Mouse (Mus musculus) layer of hippocampus, postnatal 14 days (tissue): ENCODE measurements around the gene Lamp1. TPM values are rescaled to one million over a fixed set of nuclear protein-coding genes. Genes with fewer than 3 reads are reported as not detected.

Source experiments
- DNase-seq, 2 experiments: peaks; one replicate each; pipeline ENCODE4 v3.0.0; 2021 to 2022; ENCODE audit warnings: low spot score in 2 of 2, mixed read lengths in 1 of 2
- total RNA-seq, 2 experiments: library from RNA; stranded (reverse); gene quantifications; 2 replicates each; pipeline ENCODE4 v1.2.3; 2021

Gene Lamp1
- total RNA-seq, 2 experiments from 2014 or later: 318 to 321 TPM

DNA sequence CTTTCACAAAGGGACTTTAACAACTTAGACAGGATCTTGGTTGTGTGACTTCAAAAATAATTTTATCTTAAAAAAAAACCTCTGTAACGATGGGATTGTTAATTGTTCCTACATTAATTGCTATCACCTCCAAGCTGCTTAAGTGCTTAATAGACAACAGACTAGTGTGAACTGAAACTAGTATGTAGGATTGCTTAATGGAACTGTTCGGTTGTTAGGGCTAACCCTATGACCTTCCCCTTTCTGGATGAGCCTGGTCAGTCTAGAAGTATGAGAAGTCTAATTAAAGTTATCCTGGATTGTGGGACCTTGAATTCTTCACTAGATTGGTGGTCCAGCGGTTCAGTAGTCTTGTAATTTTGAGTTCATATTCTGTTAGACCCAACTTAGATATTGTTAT, 1.7 kb downstream of the Lamp1 start:
- no peak for DNase-seq

DNA sequence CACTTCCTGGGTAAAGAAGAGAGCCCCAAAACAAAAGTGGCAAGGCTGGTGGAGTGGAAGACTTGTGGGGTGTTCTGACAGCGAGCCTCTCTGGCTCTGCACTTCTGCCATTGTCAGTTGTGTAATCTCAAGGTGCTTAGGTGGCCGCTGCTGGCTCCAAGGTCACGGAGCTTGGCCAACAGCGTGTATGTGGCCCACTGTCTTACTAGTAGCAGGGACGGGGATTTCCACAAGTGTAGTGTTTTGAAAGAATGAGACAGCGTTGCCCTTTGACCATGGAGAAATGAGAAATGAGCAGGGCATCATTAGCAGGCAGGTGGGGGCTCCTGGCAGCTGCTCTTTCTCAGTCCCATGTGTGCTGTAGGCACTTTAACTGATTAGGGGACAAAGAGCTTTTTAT, 3.1 kb downstream of the Lamp1 start:
- no peak for DNase-seq

DNA sequence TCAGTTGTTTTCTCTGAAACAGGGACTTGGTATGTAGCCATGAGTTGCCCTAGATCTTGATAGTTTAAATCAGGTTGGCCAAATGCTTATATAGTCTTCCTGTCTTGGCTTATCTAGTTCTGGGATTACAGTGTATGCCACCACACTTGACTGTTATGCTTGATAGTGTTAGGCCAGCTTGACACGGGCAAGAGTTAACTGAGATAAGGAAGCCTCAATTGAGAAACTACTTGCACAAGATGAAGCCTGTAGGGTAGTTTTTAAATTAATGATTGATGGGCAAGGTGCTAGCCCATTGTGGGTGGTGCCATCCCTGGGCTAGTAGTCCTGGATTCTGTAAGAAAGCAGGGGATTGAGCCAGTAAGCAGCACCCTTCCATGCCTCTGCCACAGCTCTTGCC, 4.6 kb downstream of the Lamp1 start:
- DNase-seq: no peak

DNA sequence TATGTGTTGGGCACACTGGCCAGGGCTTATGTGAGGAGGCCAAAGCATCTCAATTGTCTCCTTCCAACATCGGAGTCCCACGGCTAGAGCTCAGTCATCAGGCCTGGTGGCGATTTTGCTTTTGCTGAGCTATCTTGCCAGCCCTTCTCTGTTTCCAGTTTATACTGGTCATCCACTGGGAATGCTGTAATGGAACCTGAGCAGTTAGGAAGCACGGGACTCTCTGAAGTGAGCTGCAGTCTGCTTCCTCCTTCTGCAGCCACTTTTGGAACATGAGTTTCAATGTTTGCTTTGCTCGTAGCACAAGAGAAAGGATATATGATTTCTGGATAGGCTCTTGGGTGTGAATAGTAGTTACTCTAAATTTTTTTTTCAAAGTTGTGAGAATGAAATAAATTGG, 5.4 kb downstream of the Lamp1 start:
- no peak for DNase-seq

DNA sequence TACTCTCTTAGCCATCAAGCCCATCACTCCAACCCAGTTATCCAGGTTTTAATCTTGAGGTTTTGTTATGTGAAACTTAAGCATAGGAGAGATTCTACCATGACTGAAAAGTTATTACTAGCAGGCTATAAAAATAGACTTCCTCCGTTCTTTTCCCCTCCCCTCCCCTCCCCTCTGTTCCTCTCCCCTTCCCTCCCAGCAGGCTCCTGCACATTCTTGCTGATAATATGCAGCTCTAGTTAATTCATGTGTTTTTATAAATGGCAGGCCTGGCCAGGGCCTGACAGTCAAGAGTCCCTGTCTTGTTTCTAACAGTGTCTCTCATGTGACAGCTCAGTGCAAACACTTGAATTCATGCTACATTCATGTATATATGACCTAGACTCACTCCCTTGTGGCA, 11.5 kb downstream of the Lamp1 start:
- DNase-seq: no peak

DNA sequence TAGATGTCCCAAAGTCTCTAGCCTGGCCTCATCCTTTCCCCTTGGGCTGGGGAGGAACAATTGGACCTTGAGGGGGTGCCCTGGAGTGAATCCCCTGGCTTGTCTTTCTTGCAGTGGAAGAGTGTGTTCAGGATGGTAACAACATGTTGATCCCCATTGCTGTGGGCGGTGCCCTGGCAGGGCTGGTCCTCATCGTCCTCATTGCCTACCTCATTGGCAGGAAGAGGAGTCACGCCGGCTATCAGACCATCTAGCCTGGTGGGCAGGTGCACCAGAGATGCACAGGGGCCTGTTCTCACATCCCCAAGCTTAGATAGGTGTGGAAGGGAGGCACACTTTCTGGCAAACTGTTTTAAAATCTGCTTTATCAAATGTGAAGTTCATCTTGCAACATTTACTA, 15.3 kb downstream of the Lamp1 start:
- no peak for DNase-seq

DNA sequence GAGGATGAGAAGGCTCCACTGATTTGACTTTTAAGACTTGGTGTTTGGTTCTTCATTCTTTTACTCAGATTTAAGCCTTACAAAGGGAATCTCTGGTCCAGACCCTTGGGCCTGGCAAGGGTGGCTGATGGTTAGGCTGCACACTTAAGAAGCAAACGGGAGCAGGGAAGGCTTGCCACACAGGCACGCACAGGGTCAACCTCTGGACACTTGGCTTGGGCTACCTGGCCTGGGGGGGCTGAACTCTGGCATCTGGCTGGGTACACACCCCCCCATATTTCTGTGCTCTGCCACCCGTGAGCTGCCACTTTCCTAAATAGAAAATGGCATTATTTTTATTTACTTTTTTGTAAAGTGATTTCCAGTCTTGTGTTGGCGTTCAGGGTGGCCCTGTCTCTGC, 15.8 kb downstream of the Lamp1 start:
- DNase-seq: no peak

DNA sequence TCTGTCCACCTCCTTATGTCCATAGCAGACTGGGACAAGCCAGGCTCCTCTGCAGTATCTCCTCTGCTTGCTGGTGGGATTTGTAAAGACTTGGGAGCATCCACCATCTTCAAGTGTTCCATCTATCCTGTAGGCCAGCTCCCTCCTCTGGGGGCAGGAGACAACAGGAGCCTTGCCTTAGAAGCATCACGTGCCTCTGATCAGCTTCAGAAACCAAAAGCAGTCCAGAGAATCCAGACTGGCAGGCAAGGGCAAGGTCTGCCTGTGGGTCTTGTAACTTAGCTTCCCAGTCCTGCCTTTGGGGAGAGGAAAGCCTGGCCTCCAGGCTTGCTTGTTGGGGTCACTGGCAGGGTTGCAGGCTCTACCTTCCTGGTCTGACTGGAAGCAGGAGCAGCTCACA, 16.7 kb downstream of the Lamp1 start:
- DNase-seq: no peak

DNA sequence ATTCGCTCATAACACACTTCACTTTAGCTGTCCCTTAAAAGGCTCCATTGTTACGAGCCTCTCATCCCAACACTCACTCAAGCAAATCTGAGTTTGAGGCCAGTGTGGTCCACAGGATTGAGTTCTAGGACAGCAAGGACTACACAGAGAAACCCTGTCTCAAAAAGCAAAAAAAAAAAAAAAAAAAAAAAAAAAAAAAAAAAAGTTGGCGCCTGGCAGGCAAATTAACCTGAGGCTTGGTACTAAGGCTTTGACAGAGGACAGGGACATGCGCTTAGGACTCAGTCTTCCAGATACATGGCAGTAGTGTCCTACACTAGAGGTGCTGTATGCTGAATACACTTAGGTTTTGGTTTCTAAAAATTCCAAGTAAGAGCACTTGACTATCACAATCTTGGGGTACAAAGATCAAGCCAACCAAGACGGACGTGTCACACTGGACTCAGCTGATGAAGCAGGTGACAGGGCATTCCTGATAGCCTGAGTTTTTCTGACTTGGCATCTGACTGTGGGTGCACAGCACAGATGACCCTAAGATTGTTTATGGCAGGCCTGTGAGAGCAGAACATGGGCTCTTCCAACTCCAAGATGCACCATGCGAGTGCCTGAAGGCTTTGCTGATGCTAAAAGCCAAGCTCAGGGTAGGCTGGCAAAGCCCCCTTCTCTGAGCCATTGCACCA, 18.4 kb downstream of the Lamp1 start:
- no peak for DNase-seq

DNA sequence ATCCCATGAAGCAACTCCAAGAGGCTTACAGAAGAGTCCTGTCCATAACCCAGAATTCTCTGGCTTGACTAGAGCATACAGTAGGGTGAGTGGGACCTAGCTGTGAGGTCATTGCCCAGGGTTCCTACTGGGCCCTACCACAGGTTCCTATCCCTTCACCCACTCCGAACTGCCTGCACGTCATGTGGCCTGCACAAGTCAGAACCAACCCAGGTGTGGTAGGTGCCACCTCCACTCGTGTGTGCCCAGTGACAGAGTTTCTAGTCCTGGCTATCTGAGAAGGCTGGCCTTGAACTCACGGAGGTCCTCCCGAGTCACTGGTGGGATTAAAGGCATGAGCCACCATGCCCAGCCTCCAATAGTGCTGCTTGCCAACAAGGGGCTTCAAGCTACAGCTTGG, 19.2 kb downstream of the Lamp1 start:
- no peak for DNase-seq

DNA sequence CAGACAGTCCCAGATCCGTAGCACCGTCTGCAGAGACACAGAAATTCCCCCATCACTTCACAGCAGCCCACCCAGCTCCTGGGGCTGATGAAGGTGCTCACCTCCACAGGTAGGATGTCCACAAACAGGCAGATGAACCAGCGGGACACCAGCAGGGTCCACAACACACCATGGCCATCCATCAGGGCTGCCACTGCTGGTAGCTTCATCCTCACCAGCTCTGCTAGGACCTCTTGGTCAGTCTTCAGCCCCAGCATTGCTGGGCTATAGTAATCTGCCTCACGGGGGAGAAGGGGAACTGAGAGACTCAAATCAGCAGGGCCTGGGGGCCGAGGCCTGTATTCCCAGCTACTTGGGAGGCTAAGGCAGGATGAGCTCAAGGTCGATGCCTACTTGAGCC, 20.5 kb downstream of the Lamp1 start:
- no peak for DNase-seq

DNA sequence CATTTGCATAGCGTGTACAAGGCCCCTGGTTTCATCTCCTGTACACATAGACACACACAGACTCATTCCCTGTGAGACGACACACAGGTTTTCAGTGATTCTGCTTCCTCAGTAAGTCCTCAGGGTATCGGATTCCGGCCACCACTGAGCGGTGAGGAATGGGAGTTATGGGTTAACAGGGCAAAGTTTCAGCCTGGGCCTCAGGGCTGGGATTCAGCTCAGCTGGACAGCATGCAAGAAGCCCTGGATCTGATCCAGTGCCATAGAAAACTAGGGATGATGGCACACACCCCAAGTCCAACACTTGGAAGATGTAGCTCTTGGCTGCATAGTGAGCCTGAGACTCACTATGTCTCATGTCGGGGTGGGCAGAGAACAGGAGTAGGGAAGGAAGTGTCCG, 21.0 kb downstream of the Lamp1 start:
- no peak for DNase-seq

DNA sequence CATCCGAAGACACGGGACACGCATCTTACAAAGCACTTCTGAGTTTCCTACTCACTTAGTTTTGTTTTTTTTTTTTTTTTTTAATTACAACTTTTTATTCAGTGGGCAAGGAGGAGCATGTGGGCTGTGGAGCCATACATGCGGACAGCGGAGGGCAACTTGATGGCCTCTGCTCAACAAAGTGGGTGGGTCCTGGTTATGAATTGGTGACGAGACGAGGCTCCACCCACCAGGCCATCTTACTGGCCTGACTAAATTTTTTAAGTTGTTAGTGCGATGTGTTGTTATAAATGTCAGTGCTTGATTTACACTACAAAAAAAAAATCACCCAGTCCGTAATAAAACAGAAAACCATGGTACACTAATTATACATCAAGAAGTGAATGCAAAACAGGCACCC, 21.4 kb downstream of the Lamp1 start:
- DNase-seq: no peak

DNA sequence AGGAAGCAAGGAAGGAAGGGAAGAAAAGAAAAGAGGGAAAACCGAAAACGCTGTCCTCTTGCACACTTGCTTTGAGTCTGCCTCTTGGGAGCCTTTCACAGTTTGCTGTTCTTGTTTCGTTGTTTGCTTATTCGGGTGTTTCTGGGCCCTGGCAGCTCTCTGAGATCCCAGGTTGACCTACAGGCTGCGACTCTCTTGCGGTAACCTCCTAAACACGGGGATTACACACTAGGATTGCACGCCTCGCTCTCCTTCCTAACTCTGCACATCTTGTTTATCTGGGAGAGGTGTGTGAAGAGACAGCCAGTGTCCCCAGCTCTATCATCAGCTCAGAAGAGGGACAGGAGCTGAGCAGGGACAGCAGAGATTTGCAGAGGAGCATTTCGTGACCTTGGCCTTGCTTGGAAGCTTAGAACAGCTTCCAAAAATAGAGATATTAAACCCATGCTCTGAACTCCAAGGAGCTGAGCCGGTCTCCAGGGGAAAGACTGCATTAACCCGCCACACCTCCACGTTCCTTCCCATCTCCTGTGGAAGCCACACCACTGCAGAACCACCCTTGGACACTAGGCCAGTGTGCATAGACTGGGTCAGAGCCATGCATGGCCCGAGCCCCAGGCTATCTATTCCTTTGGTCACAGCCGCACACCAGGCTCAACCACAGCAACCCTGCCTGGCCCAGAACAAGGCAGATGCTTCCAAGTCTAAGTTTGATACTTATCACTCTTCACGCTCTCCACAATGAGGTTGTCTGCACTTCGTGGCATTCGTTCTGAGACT, 22.1 kb downstream of the Lamp1 start:
- no peak for DNase-seq

DNA sequence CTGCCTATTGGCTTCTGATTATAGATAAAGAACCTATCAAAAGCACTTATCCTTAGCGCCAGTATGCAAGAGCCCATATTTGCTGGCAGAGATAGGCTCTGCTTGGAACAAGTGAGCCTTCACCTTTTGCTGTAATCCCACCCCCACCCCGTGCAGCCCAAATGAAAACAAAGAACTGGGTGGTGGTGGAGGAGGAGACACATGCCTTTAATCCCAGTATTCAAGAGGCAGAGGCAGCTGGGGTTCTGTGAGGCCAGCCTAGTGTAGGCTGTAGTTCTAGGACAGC, 22.7 kb downstream of the Lamp1 start:
- DNase-seq: no peak

DNA sequence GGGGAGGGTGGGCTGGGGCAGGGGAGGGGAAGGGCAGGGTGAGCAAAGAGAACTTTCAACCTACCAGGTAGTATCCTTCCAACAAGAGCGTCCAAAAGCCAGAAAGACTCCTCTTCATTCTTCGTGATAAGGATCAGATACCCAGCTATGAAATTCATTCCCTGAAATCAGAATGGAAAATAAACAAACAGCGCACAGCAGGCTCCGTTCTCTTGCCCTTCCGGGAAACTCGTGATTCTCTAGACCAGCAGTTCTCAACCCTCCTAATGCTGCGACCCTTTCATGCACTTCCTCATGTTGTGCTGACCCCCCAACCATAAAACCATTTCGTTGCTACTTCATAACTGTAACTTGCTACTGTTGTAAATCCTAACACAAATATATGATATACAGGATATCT, 27.9 kb downstream of the Lamp1 start:
- DNase-seq: no peak

DNA sequence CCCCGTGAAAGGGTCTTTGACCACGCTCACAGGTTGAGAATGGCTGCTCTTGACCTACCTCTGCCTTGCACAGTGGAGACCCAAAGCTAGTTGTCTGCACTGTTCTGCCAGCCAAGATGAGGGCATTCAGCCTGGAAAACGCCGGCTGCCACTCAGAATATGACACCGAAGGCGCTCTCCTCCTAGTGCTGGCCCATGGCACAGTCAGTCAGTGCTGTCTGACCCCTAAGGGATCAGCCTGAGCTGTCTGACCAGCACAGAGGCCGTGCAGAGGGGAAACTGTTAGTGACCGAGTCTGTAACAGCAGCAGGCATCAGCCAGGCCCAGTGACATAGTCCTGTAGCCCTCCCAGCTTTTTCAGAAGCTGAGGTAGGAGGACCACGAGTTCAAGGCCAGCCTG, 28.3 kb downstream of the Lamp1 start:
- no peak for DNase-seq

DNA sequence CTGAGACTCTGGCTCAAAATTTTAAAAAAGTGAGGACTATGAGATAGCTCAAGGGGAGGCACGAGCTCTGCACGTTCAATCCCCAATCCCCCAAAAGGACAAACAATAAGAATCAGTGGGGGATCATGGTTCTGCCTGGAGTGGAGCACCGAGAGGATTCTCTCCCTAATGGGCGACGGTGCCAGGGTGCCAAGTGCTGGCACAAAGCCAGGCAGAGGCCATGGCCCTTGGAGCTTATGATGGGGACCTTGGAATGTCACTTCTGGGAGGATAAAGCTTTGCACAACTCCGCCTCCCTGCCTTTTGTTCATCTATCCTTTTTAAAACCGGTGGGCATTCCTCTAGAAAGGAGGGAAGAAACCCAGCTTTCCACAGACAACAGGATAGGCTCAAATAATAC, 28.7 kb downstream of the Lamp1 start:
- DNase-seq: no peak

DNA sequence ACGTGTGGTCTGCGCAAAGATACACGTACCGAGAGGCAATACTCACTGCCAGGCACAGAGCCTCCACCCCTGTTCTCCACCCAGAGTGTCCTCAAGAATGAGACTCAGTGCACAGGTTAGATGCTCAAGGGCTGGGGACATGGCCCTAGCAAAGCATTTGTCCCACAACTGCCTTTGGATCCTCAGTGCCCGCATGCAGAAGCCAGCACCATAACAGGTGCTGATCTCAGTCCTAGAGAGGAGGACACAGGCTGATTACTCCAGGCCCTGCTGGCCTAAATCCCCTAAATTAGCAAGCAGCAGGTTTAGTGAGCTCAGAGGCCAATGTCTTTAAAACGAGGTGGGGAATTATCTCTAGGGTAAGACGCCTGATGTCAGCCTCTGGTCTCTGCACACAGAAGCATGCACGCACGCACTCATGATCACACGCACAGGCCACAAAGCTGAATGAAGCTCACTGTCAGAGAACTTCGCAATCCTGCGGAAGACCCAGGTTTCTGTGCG, 29.1 kb downstream of the Lamp1 start:
- no peak for DNase-seq

DNA sequence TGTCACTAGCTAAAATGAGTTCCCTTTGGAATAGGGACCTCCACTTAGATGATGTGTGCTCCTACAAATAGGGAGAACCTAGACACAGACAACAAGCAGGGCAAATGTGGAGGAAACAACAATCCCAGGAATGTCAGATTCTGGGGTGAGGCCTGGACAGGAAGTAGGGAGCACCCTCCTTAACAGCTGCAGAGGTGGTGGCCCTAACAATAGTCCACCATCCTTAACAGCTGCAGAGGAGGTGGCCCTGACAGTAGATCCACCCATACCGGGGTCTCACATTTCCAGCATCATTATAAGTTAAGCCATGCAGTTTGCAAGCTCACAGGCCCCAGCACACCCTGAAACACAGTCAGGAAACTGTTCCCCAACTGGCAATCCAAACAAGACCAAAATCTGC, 29.9 kb downstream of the Lamp1 start:
- no peak for DNase-seq

DNA sequence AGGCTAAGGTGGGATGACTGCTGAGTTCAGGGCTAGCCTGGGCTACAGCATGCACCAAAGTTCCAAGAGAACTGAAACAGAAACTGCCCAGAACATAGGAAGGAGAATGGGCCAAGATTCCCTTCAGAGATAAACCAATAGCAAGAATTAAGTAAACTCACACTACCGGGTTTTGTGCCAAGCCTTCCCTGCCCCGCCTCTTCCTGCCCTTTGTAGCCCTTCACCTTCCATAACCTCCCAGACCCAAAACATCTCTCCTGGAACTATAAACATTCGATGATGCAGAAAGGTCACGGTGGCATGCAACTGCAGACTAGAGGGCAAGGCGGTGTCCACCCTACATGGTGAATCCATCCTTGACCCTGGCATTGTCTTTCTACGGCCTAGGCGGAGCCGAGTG, 31.3 kb downstream of the Lamp1 start:
- no peak for DNase-seq

DNA sequence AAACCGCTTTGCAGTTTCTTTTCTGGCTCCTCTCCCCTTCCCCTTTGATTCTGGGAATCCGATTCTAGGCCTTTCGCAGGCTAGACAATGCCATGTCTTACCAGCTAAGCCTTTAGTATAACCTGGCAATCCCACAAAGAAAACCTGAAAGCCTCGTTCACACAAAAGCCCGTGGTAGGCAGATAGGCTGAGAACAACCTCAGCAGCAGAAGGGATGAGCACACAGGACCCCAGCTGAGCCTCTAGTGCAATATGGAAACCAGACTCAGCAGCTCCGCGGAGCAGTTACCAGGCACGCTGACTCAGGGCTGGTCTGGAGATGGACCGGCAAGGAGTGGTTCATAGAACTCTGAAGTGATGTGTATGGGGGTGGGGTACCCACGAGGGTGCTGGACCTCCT, 35.9 kb downstream of the Lamp1 start:
- no peak for DNase-seq

DNA sequence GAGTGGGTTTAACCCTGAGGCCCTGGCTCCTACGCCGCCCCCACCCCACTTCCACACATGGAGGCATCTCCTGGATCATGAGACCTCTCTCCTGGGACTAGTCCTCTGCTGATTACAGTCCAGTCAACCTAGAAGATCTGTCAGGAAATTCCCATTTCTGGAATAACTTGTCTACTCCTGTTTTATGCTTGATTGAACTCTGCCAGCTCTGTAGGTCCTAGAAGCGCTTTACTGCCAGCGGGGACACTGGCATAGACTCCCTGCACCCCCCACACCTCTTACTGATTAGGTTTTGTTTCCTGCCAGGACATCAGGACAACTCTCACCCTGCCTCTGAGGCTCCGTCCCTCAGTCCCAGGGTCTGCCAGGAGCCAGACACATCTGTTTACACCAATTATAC, 38.5 kb downstream of the Lamp1 start:
- DNase-seq: no peak
